Mouse (Mus musculus) hindbrain, postnatal 0 days (tissue): ENCODE data around the gene Scaper. TPM values are rescaled to one million over a fixed set of nuclear protein-coding genes. Genes with fewer than 3 reads are reported as not detected.
A peak's percentile ranks its signal among the peaks of the same experiment; 100 is the strongest.

Experiments used
- ATAC-seq: fragments of 200-750 bp; cut with Nextera tagmentation; 2 replicates; pipeline ENCODE4 v1.8.0; 2017; ENCODE audit warnings: mild to moderate bottlenecking, moderate TSS enrichment, moderate library complexity
- DNase-seq: peaks from one replicate; pipeline ENCODE4 v3.0.0-alpha.2; 2015; ENCODE audit warnings: low spot score
- H3K27ac ChIP-seq: fragments of 300-500 bp; sonication (generic); 2 replicates; pipeline ENCODE4 v1.5.1; 2014; ENCODE audit warnings: mild to moderate bottlenecking
- H3K27me3 ChIP-seq: fragments of 300-500 bp; sonication (generic); 2 replicates; pipeline ENCODE4 v1.6.1; 2014; ENCODE audit warnings: low read length, mixed read lengths; ENCODE audit not compliant: insufficient read depth
- H3K36me3 ChIP-seq: fragments of 300-500 bp; sonication (generic); 2 replicates; pipeline ENCODE4 v1.6.1; 2014; ENCODE audit warnings: low read length, mixed read lengths; ENCODE audit not compliant: insufficient read depth
- H3K4me1 ChIP-seq: fragments of 300-500 bp; sonication (generic); 2 replicates; pipeline ENCODE4 v1.6.1; 2014; ENCODE audit warnings: antibody characterized with exemption, low read length, mixed read lengths; ENCODE audit not compliant: insufficient read depth
- H3K4me2 ChIP-seq: fragments of 300-500 bp; sonication (generic); 2 replicates; pipeline ENCODE4 v1.6.1; 2014; ENCODE audit warnings: low read depth, mild to moderate bottlenecking, low read length, moderate library complexity, mixed read lengths
- H3K4me3 ChIP-seq: fragments of 300-500 bp; sonication (generic); 2 replicates; pipeline ENCODE4 v1.5.1; 2014; ENCODE audit warnings: low read length
- H3K9ac ChIP-seq: fragments of 300-500 bp; sonication (generic); replicated peaks from 2 replicates; pipeline ENCODE4 v1.6.1; 2014; ENCODE audit warnings: mild to moderate bottlenecking, low read length, moderate library complexity, mixed read lengths
- H3K9me3 ChIP-seq: fragments of 300-500 bp; sonication (generic); 2 replicates; pipeline ENCODE4 v1.6.1; 2016; ENCODE audit warnings: low read length, mixed read lengths
- CTCF ChIP-seq: IDR thresholded peaks from 2 replicates; pipeline ENCODE4 v1.5.1; 2016; ENCODE audit warnings: antibody characterized with exemption, control low read depth, low read depth
- whole genome bisulfite sequencing: fragments of 180-500 bp; shearing (Covaris S2); extraction: QIAGEN DNeasy Blood & Tissue Kit; methylation state at CpG from one replicate; pipeline ENCODE4 v1.1.7; 2014; 5-methylcytosine and 5-hydroxymethylcytosine counted together
- polyA plus RNA-seq: library from polyadenylated mRNA; unstranded; fragments of >200 nt; fragmentation: Nextera tagmentation; extraction: Ambion mirVana; gene quantifications from 2 replicates; pipeline ENCODE4 v1.2.1, GENCODE M21; 2015
- total RNA-seq: library from RNA; depleted of rRNA; stranded (reverse); fragments of >200 nt; gene quantifications from 2 replicates; pipeline ENCODE4 v1.2.3, GENCODE M21; 2014

Scaper gene
- total and polyA plus RNA-seq, 2 experiments from 2014 or later = 28.9 to 31.8 TPM

GRCm38 (mm10) chr9:55541681-55542365 lies 396.1 kb downstream of the Scaper start:
- TF ChIP-seq CTCF = no peak
- H3K27me3 ChIP-seq = peaks cover 64% of the 10 kb centered on the region
- H3K4me3 ChIP-seq = peak overlapping the region; percentile 21
- peak overlapping the region; percentile 53; the same call in 1 of the 2 replicates for H3K4me2 ChIP-seq
- under 1% methylated on average over 53 of the region's 59 CpGs for WGBS
- ATAC-seq (no peak), DNase-seq (no peak)
- H3K9ac ChIP-seq = no peak overlapping the region
- H3K9me3 ChIP-seq = no peaks in the 10 kb centered on the region
- H3K27ac ChIP-seq = no peak overlapping the region
- no peaks in the 10 kb centered on the region; the same call in 1 of the 2 replicates for H3K4me1 ChIP-seq
- H3K36me3 ChIP-seq = no peaks in the 10 kb centered on the region

- peak overlapping the region; percentile 53 for H3K4me2 ChIP-seq
- no peaks in the 10 kb centered on the region for H3K36me3 ChIP-seq
- no peak overlapping the region for H3K9ac ChIP-seq
- no peaks in the 10 kb centered on the region for H3K9me3 ChIP-seq
- no peaks in the 10 kb centered on the region; the same call in 1 of the 2 replicates for H3K4me1 ChIP-seq
- no peak overlapping the region for H3K27ac ChIP-seq
- peak overlapping the region; percentile 29 for H3K4me3 ChIP-seq
- ATAC-seq (peak; percentile 77), DNase-seq (peak; percentile 69)
- WGBS = 3% methylated on average over 28 of the region's 28 CpGs
- H3K27me3 ChIP-seq = peaks cover 55% of the 10 kb centered on the region
- no peak for TF ChIP-seq CTCF
Observed at GRCm38 (mm10) chr9:55540888-55541287, 397.0 kb downstream of the Scaper start.

DNA sequence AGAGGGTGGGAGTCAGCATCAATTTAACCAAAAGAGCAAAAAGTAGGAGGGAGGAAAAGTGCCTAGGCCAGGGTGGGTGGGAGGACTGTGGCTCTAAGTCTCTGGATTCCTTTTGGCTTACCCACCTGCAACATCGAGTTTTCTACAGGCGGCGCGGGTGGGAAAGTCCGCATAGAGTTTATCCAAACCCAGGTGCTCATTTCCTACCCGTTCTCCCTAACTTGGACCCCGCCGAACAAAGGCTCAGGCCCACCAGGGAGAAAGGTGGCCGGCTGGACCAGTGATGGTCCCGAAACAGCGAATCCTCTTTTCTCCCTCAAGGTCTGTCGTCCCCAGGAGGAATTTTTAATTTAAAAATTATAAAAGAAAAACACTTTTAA lies 397.5 kb downstream of the Scaper start:
- Histone ChIP-seq H3K9ac (no peak overlapping the region), H3K27me3 (peaks cover 50% of the 10 kb centered on the region)
- no peak for TF ChIP-seq CTCF

DNA sequence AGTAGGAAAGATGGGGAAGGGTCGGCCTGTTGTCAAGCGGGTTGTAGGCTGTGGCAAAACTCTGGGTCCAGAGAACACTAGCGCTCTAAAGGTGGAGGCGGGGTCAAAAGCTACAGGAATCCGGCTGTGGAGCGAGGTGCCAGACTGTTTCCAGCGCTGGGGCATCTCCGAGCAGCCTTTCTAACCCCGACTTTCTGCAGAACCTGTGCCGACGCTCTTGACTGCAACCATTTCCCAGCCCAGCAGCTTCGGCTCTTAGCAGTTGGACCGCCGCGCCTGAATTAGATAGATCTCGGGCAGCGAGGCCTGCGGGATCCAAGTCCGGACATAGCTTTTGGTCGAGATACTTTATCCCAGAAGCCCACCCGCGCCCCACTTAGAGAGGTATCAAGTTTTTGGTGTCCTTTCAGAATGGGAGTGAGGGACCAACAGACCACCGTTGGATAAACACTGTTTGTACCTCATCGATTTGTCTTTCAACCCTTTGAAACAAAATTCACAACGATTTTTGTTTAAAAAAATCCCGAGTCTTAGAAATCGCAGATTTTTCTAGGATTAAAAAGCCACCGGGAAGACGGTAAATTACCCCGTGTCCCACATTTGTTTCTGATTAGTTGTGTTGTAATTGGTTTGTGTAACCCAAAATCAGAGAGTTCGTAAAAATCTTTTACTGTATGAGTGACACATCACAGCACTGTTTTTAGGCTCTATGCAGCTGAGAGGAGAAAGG lies 398.1 kb downstream of the Scaper start:
- Histone ChIP-seq H3K27ac (no peak overlapping the region), H3K9me3 (no peaks in the 10 kb centered on the region), H3K4me2 (peak overlapping the region; percentile 53; the same call in 1 of the 2 replicates), H3K36me3 (no peaks in the 10 kb centered on the region), H3K27me3 (peaks cover 44% of the 10 kb centered on the region), H3K4me3 (peak overlapping the region; percentile 29; the same call in 1 of the 2 replicates), H3K9ac (no peak overlapping the region), H3K4me1 (no peaks in the 10 kb centered on the region; the same call in 1 of the 2 replicates)
- TF ChIP-seq CTCF = no peak
- WGBS = 2% methylated on average over 31 of the region's 31 CpGs
- DNase-seq (no peak), ATAC-seq (no peak)

More for the DNA sequence above, 397.5 kb downstream of the Scaper start:
- DNase-seq (no peak), ATAC-seq (no peak)
- Histone ChIP-seq H3K4me3 (peak overlapping the region; percentile 29), H3K36me3 (no peaks in the 10 kb centered on the region), H3K9me3 (no peaks in the 10 kb centered on the region), H3K4me2 (peak overlapping the region; percentile 53), H3K27ac (no peak overlapping the region), H3K4me1 (no peaks in the 10 kb centered on the region; the same call in 1 of the 2 replicates)
- WGBS = 3% methylated on average over 12 of the region's 12 CpGs

- Histone ChIP-seq H3K9ac (no peak overlapping the region), H3K4me1 (no peaks in the 10 kb centered on the region; the same call in 1 of the 2 replicates), H3K27me3 (peaks cover 42% of the 10 kb centered on the region), H3K36me3 (no peaks in the 10 kb centered on the region), H3K4me2 (no peak overlapping the region), H3K27ac (no peak overlapping the region), H3K9me3 (no peaks in the 10 kb centered on the region), H3K4me3 (no peak overlapping the region)
- no peak for ATAC-seq
- WGBS = 6% methylated on average over 1 of the region's 1 CpGs
- no peak for TF ChIP-seq CTCF
- DNase-seq = no peak
Observed at GRCm38 (mm10) chr9:55539006-55539405, 398.9 kb downstream of the Scaper start.

DNA sequence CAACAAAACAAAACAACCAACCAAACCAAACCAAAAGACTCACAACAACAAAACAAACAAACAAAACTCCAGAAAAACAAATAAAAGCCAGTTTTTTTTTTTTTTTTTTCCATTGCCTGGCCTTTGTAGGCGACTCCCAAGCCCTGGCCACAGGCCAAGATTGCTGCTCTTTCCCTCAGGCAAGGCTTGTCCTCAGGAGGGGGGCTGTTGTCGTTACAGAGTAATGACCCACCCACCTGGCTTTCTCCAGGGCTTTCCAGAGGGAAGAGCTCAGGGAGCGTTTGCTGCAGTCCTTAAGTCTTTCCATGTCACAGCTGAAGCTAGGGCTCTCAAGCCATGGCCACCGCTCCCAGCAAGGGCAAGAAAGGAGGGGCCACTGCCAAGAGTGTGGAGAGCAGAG lies 399.5 kb downstream of the Scaper start, which contains the start of gene Isl2:
TSS of gene Isl2 (plus strand) at position 296 of the 400 bp plus-strand sequence.
- Histone ChIP-seq H3K36me3 (no peaks in the 10 kb centered on the region), H3K9me3 (no peaks in the 10 kb centered on the region), H3K27me3 (peaks cover 42% of the 10 kb centered on the region), H3K27ac (no peak within 1 kb of the TSS), H3K4me3 (no peak within 1 kb of the TSS), H3K4me1 (no peaks in the 10 kb centered on the region; the same call in 1 of the 2 replicates), H3K4me2 (no peak within 1 kb of the TSS), H3K9ac (no peak within 1 kb of the TSS)
- WGBS = 7% methylated on average over 4 of the region's 4 CpGs
- TF ChIP-seq CTCF = no peak
- no peak for ATAC-seq
- DNase-seq = no peak
